Mouse (Mus musculus): ENCODE results near the gene Slc5a5.

GRCm38 (mm10) chr8:70911596-70911995 is 19.0 kb upstream of the Slc5a5 start:
- peak; percentile 28 for TF ChIP-seq CTCF (IDR thresholded peaks at IDR 0.05; ENCODE audit: low read depth)
- TF ChIP-seq EP300 (IDR thresholded peaks at IDR 0.05; ENCODE audit: low read depth) = no peak
